Mouse (Mus musculus) lung, embryonic 15.5 days (tissue): ENCODE measurements at regions not wholly inside any gene's neighbourhood (a gene's known extent, or its start where the extent isn't known, plus 50 kb on each side); places are given as distances from the start of the nearest gene placed in this dataset.
A peak's percentile ranks its signal among the peaks of the same experiment; 100 is the strongest.

ENCODE experiments used
- ATAC-seq: fragments of 200-750 bp; cut with Nextera tagmentation; 2 replicates; pipeline ENCODE4 v1.8.0; 2017; ENCODE audit warnings: moderate number of reproducible peaks, borderline replicate concordance; ENCODE audit not compliant: low FRiP score, low TSS enrichment; ENCODE audit errors: extremely low read depth
- H3K27ac ChIP-seq: fragments of 300-500 bp; sonication (generic); 2 replicates; pipeline ENCODE4 v1.5.1; 2015; ENCODE audit warnings: moderate library complexity, mild to moderate bottlenecking, inconsistent platforms
- H3K27me3 ChIP-seq: fragments of 300-500 bp; sonication (generic); 2 replicates; pipeline ENCODE4 v1.6.1; 2015; ENCODE audit warnings: inconsistent platforms
- H3K36me3 ChIP-seq: fragments of 300-500 bp; sonication (generic); 2 replicates; pipeline ENCODE4 v1.6.1; 2015; ENCODE audit warnings: inconsistent platforms
- H3K4me1 ChIP-seq: fragments of 300-500 bp; sonication (generic); 2 replicates; pipeline ENCODE4 v1.6.1; 2015; ENCODE audit warnings: inconsistent platforms
- H3K4me2 ChIP-seq: fragments of 300-500 bp; sonication (generic); 2 replicates; pipeline ENCODE4 v1.6.1; 2015; ENCODE audit warnings: inconsistent platforms, mild to moderate bottlenecking, moderate library complexity
- H3K4me3 ChIP-seq: fragments of 300-500 bp; sonication (generic); 2 replicates; pipeline ENCODE4 v1.5.1; 2015; ENCODE audit warnings: mild to moderate bottlenecking, inconsistent platforms
- H3K9ac ChIP-seq: fragments of 300-500 bp; sonication (generic); 2 replicates; pipeline ENCODE4 v1.6.1; 2015; ENCODE audit warnings: inconsistent platforms
- H3K9me3 ChIP-seq: fragments of 300-500 bp; sonication (generic); 2 replicates; pipeline ENCODE4 v1.6.1; 2016; ENCODE audit warnings: inconsistent platforms
- WGBS: fragments of 180-500 bp; shearing (Covaris S2); methylation state at CpG from one replicate; pipeline ENCODE4 v1.1.7; 2015; 5-methylcytosine and 5-hydroxymethylcytosine counted together

DNA sequence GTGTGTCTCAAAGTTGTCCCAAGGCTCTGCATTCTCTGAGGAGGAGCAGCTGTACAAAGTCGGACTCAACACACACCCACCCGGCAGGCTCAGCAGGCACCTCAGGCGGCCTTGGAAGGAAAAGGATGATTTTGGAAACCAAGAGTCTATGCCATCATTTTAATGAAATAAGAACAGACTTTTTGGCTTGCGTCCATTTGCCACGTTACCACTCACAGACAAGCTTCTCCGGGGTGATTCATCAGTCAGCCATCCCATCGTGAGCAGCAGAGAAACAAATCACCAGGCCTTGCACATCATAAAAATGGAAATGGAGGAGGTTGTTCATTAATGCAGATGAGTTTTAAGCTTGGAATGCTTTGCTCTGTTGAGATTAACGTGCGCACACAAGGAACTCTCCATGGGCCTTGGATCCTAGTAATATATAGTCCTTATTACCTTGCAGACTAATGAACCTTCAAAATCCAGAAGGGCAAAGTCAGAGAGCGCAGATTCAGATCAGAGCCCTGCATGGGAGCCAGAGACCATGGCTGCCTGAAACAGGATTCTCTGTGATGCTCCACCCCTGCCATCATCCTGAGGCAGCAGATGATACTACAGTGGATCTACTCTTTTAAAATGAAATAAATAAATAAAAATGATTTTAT is 198.5 kb downstream of the Actr3 start:
- ATAC-seq, result no peak
- no peak overlapping the region for H3K4me2 ChIP-seq
- 71% methylated on average over 10 of the region's 10 CpGs for WGBS

DNA sequence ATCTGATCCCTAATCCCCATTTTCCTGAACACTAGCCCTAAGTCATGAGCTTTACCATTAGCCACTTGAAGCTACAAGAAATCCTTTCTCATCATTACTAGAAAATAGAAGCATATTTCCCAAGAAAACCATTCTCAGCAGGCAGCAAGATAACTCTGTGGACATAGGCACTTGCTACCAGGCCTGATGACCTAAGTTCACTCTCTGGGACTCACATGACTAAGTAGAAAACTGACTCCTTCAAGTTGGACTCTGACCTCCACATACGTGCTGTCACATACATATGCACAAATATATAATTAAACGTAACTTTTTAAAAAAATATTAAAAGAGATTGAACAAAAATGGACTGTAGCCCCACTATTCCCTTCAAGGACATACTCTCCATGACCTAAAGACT is 200.8 kb downstream of the Actr3 start:
- no peaks in the 10 kb centered on the region for H3K4me1 ChIP-seq
- no peak overlapping the region for H3K9ac ChIP-seq
- H3K4me2 ChIP-seq, result no peak overlapping the region
- 76% methylated on average over 2 of the region's 2 CpGs for WGBS
- H3K9me3 ChIP-seq, result no peaks in the 10 kb centered on the region
- no peaks in the 10 kb centered on the region for H3K36me3 ChIP-seq
- H3K4me3 ChIP-seq, result no peak overlapping the region
- no peaks in the 10 kb centered on the region for H3K27me3 ChIP-seq
- no peak overlapping the region for H3K27ac ChIP-seq
- ATAC-seq, result no peak

More for the DNA sequence above, 198.5 kb downstream of the Actr3 start:
- no peaks in the 10 kb centered on the region for H3K27me3 ChIP-seq
- no peak overlapping the region for H3K27ac ChIP-seq
- no peaks in the 10 kb centered on the region for H3K4me1 ChIP-seq
- no peak overlapping the region for H3K4me3 ChIP-seq
- H3K9me3 ChIP-seq, result no peaks in the 10 kb centered on the region
- H3K9ac ChIP-seq, result no peak overlapping the region
- H3K36me3 ChIP-seq, result no peaks in the 10 kb centered on the region

DNA sequence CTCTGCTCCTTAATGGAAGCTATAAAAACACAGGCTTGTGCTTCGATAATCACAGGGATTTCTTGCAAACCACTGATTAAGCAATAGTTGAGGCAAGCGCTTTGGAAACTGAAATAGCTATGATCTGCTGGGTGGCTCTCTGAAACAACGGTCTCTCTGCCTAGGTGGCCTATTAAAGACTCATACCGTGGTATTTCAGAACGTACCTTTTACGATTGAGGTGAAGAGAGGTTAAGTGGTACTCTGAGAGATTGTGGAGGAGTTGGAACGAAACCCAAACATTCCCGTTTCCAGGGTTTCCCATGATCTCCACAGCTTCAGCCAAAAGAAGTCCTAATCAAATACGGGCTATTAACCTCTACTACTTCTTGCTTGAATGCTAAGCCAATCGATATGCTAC is 212.2 kb downstream of the Actr3 start:
- WGBS, result 67% methylated on average over 10 of the region's 10 CpGs
- H3K9ac ChIP-seq, result no peak overlapping the region
- no peak overlapping the region for H3K4me3 ChIP-seq
- no peaks in the 10 kb centered on the region for H3K9me3 ChIP-seq
- no peak overlapping the region for H3K27ac ChIP-seq
- H3K4me1 ChIP-seq, result no peaks in the 10 kb centered on the region
- no peak overlapping the region for H3K4me2 ChIP-seq
- H3K27me3 ChIP-seq, result no peaks in the 10 kb centered on the region
- no peak for ATAC-seq
- no peaks in the 10 kb centered on the region for H3K36me3 ChIP-seq

DNA sequence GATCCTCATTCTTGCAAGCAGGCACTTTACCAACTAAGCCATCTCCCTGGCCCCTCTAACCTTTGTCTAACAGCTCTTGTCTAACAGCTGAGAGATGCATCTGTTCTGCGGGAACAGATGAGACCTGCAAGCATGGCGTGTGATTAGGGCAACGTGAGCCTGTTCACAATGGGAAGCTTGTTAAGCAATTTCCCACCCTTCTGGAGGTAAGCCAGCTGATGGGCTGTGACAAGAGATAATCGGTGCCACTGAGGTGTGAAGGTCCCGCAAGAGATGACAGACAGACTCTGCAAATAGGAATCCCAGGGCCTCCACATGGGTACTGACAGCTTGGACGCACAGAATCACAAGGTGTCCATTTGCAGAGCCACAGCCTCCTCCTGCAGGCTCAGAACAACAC is 219.3 kb downstream of the Actr3 start:
- WGBS, result 72% methylated on average over 6 of the region's 6 CpGs
- Histone ChIP-seq H3K9me3 (no peaks in the 10 kb centered on the region), H3K4me3 (no peak overlapping the region), H3K27me3 (no peaks in the 10 kb centered on the region), H3K4me1 (no peaks in the 10 kb centered on the region), H3K36me3 (no peaks in the 10 kb centered on the region), H3K27ac (no peak overlapping the region), H3K4me2 (no peak overlapping the region), H3K9ac (no peak overlapping the region)
- ATAC-seq, result no peak

DNA sequence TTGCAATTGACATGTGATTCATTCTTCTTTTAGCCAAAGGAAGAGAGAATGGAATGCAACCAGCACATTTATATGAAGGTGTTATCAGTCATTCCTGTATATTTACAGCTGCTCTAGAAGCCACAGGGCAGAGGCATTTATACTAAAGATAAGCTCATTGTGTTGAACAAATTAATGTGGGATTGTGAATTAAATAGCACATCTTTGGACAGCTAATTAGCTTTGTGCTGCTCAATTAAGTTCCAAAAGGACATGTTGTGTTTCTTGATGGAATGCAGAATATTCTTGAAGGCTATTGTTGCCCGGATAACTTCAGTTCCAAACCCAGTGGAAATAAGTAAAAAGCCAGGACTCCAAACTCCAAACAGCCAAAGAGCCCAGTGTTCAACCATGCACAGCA is 248.4 kb downstream of the Actr3 start:
- WGBS, result 69% methylated on average over 1 of the region's 1 CpGs
- Histone ChIP-seq H3K4me3 (no peak overlapping the region), H3K9me3 (no peaks in the 10 kb centered on the region), H3K27me3 (no peaks in the 10 kb centered on the region), H3K4me2 (no peak overlapping the region), H3K9ac (no peak overlapping the region), H3K4me1 (no peaks in the 10 kb centered on the region), H3K27ac (no peak overlapping the region), H3K36me3 (no peaks in the 10 kb centered on the region)
- no peak for ATAC-seq

DNA sequence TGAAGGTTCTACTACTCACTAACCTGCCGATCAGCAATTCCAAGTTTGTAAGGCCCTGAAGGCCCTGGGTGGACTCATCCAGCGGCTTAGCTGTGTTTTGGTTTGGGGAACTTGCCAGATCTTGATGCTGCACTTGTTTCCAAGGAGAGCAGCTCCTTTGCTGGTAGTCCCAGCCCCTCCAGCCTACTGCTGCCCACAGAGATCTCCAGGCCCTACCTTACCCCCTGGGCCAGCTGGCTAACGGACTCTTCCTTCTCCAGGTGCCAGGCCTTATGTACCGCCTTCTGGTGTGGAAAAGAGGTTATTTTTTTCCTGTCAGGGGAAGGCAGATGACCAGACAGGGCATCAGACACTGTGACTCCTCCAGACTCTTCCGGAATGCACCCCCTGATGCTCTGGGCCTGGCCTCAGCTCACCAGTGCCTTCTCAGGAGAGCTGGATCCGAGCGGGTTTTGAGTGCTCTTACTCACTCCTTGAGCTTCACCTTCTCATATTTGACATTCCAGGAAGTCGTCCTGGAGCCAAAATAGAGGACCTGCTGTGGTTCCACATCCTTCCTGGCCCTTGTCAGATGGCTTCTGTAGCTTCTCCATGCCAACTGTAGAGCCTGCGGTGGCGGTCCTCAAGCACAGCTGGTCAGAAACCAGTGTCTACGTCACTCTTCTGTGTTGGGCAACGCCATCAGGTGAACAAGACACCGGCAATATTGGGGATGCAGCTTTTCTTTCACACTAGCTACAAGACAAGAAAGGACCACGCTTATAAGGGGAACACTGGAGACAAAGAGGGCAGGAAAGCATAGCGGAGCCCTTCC is 259.2 kb downstream of the Actr3 start:
- no peaks in the 10 kb centered on the region for H3K36me3 ChIP-seq
- H3K4me3 ChIP-seq, result no peak overlapping the region
- no peaks in the 10 kb centered on the region for H3K9me3 ChIP-seq
- no peak overlapping the region for H3K9ac ChIP-seq
- H3K27me3 ChIP-seq, result no peaks in the 10 kb centered on the region
- WGBS, result 71% methylated on average over 15 of the region's 15 CpGs
- no peak overlapping the region for H3K27ac ChIP-seq
- peak; percentile 65; the same call in 1 of the 2 replicates for ATAC-seq
- no peak overlapping the region for H3K4me2 ChIP-seq
- H3K4me1 ChIP-seq, result no peaks in the 10 kb centered on the region

DNA sequence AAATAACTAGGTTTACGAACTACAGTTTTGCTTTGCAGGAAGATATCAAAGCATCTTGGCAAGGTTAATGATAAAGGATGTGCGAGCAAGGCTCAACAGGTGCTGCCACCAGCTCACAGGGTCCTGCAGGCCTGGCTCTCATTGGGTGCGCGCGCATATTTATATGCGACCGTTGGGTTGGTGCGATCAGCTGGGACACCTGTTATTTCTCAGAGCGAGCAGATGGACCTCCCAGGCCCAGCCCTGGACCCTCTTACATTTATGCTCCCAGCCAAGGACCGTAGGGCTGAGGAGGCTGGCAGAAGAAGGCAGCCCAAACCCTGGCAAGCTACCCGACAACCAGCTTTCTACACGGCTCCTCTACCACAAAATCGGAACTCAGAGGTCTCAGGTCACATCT is 260.8 kb downstream of the Actr3 start:
- no peak overlapping the region for H3K9ac ChIP-seq
- WGBS, result 90% methylated on average over 13 of the region's 13 CpGs

DNA sequence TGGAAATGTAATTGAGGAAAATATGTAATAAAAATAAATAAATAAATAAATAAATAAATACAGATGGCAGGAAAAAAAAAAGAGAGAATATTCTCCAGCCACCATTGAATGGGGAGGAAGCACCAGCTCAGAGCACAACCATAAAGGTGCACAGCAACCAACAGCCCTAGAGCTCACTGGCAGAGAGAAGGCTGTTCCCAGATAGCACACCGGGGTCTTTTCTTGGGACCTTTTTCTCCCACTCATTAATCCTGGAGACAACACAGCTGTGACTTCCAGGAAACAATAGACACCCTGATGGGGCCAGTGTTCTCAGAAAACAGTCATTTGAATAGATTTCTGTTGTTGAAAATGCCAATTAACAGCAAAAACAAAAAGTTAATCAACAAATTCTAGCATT is 263.1 kb downstream of the Actr3 start:
- Histone ChIP-seq H3K4me3 (no peak overlapping the region), H3K27ac (no peak overlapping the region), H3K9me3 (no peaks in the 10 kb centered on the region), H3K4me1 (no peaks in the 10 kb centered on the region), H3K9ac (no peak overlapping the region), H3K36me3 (no peaks in the 10 kb centered on the region), H3K4me2 (no peak overlapping the region), H3K27me3 (no peaks in the 10 kb centered on the region)
- ATAC-seq, result no peak
- 64% methylated on average over 1 of the region's 1 CpGs for WGBS

More for the DNA sequence above, 260.8 kb downstream of the Actr3 start:
- Histone ChIP-seq H3K4me1 (no peaks in the 10 kb centered on the region), H3K9me3 (no peaks in the 10 kb centered on the region), H3K36me3 (no peaks in the 10 kb centered on the region), H3K4me2 (no peak overlapping the region), H3K27ac (no peak overlapping the region), H3K27me3 (no peaks in the 10 kb centered on the region), H3K4me3 (no peak overlapping the region)
- no peak for ATAC-seq

DNA sequence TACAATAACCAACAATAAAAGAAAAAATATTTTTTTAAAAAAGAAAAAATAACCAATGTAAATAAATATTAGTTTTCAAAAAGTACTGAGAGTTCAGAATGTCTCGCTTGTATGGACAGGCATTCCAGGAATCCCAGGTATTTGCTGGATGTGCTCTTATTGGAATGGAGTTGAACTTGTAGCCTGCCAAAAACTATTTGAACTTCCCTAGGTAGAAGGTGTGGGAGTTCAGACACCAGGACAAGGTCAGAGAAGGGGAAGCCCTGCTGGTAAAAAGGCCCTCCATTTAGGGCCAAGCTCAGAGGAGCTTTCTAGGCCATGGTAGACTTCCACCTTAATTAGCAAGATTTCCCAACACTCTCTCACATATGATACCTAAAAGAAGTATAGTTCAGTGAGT is 270.3 kb downstream of the Actr3 start:
- WGBS, result 54% methylated on average over 1 of the region's 1 CpGs
- no peaks in the 10 kb centered on the region for H3K36me3 ChIP-seq
- H3K27ac ChIP-seq, result no peak overlapping the region
- H3K4me3 ChIP-seq, result no peak overlapping the region
- H3K9me3 ChIP-seq, result no peaks in the 10 kb centered on the region
- H3K27me3 ChIP-seq, result no peaks in the 10 kb centered on the region
- H3K4me1 ChIP-seq, result no peaks in the 10 kb centered on the region
- no peak overlapping the region for H3K4me2 ChIP-seq
- no peak overlapping the region for H3K9ac ChIP-seq
- no peak for ATAC-seq

DNA sequence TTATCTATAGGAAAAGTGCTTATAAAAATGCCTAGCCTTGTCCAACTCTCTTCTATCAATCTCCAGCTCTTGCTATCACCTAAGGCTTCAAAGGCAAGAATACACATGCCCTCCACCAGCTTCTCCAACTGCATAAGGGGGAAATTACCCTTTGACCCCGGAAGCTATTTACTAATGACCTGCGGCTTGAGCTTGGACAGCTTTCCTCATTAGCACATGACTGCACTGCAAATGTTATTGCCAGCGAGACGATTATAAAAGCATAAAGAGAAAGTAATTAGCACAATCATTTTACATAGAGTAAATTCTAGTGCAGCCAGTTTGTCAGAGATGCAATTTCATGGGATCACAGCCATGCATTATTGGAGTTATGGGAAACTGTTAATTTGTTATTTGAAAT is 277.0 kb downstream of the Actr3 start:
- no peaks in the 10 kb centered on the region for H3K9me3 ChIP-seq
- H3K27me3 ChIP-seq, result no peaks in the 10 kb centered on the region
- no peak for ATAC-seq
- H3K4me3 ChIP-seq, result no peak overlapping the region
- 70% methylated on average over 4 of the region's 4 CpGs for WGBS
- H3K4me1 ChIP-seq, result no peaks in the 10 kb centered on the region
- H3K9ac ChIP-seq, result no peak overlapping the region
- no peaks in the 10 kb centered on the region for H3K36me3 ChIP-seq
- H3K27ac ChIP-seq, result no peak overlapping the region
- no peak overlapping the region for H3K4me2 ChIP-seq

DNA sequence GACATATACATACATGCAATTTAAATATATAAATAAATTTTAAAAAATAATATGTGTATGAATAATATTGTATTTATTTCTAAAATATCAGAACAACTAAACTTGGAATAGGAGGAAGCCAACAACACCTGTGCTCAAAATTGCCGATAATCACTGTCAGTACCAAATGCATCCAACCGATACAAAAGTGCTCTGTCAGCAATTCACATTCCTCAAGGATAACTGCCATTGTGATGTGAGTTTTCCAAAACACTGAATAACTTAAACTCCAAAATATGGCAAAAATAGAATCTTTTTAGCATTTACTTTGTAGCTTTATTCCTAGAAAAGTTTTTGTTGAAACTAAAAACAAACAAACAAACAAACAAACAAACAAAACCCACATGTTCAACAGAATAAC is 279.4 kb downstream of the Actr3 start:
- no peak overlapping the region for H3K4me2 ChIP-seq
- 92% methylated on average over 2 of the region's 2 CpGs for WGBS
- H3K27me3 ChIP-seq, result no peaks in the 10 kb centered on the region
- no peak overlapping the region for H3K9ac ChIP-seq
- H3K9me3 ChIP-seq, result no peaks in the 10 kb centered on the region
- H3K27ac ChIP-seq, result no peak overlapping the region
- no peak overlapping the region for H3K4me3 ChIP-seq
- no peaks in the 10 kb centered on the region for H3K4me1 ChIP-seq
- no peaks in the 10 kb centered on the region for H3K36me3 ChIP-seq
- ATAC-seq, result no peak

DNA sequence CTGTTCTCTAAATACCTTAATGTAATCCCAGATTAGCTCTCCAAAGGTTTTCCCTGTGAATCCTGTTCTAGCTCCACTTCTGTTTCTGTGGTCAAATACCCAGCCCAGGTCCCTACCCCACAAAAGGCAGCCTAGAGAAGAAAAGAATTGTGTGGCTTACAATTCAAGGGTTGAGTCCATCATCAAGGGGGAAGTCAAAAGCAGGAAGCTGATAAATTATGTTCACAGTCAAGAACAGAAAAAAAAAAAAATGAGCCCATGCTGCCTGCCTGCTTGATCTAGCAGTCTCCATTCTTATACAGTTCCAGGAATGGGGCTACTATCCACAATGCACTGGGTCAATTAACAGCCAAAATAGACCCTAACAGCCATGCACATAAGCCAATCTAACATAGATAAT is 285.7 kb downstream of the Actr3 start:
- no peak for ATAC-seq
- Histone ChIP-seq H3K27ac (no peak overlapping the region), H3K4me1 (no peaks in the 10 kb centered on the region), H3K36me3 (no peaks in the 10 kb centered on the region), H3K9me3 (no peaks in the 10 kb centered on the region), H3K4me2 (no peak overlapping the region), H3K27me3 (no peaks in the 10 kb centered on the region), H3K9ac (no peak overlapping the region), H3K4me3 (no peak overlapping the region)
